Mouse (Mus musculus): ENCODE measurements around the gene Pcyt1b. TPM values are rescaled to one million over a fixed set of nuclear protein-coding genes. Genes with fewer than 3 reads are reported as not detected.

Pcyt1b gene
- total and polyA plus RNA-seq, 3 experiments = 1.8 to 17.1 (median 16.8) TPM

DNA sequence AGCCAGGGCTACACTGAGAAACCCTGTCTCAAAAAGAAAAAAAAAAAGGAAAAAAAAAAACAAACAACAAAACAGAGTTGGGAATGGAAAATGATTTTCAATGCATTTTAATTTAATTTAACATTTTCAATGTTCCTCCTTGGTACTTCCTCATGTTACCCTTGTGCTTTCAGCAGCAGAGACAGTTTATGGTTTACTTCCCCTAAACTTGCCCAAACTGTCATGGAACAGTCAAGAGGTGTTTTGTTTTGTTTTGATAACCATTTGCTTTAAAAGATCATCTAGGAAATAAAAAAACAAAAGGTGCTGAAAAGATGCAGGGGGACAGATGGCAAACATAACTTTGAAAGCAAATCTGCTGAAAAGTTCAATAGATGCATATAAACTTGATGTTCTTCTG is 10.6 kb upstream of the Pcyt1b start:
- Histone ChIP-seq H3K9me3 (replicated peaks) (no peaks in the 10 kb centered on the region), H3K36me3 (replicated peaks) (no peaks in the 10 kb centered on the region), H3K4me1 (ENCODE audit: insufficient read depth, low read depth, low read length) (no peaks in the 10 kb centered on the region), H3K27me3 (ENCODE audit: insufficient read depth, low read length) (no peaks in the 10 kb centered on the region), H3K4me3 (ENCODE audit: low read depth, low read length) (no peak overlapping the region)
- TF ChIP-seq CTCF (IDR thresholded peaks at IDR 0.05; ENCODE audit: low read depth, low read length) (no peak), POLR2AphosphoS5 (IDR thresholded peaks at IDR 0.05; ENCODE audit: insufficient replicate concordance, low read depth, low read length) (no peak), GATA1 (IDR thresholded peaks at IDR 0.05; ENCODE audit: borderline replicate concordance, low read length) (no peak), TAL1 (conservative IDR thresholded peaks at IDR 0.05; ENCODE audit: low read depth, low read length) (no peak), GATA2 (IDR thresholded peaks at IDR 0.05; ENCODE audit: borderline replicate concordance, low read depth, low read length) (no peak)
- ATAC-seq (ENCODE audit: extremely low read depth, insufficient number of reproducible peaks, low FRiP score, poor library complexity, severe bottlenecking) (no peak), DNase-seq (ENCODE audit: low spot score) (no peak)

DNA sequence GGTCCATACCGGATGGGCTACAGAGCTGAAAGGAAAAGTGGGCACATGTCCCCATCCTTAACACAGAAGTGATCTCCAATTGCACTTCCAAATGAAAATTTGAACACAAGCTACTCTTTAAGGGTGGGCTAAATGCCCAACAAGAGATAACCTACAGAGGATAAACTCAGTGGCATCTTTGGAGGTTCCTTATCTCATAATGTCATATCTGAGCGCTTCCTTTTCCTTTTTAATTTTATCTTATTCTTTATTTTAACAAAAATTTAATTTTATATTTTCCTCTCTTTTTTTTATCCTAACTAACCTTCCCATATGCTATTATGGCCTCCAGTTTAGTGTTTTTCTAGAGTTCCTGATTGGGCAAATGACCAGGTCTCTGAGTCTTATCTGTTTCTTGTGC is 3.9 kb upstream of the Pcyt1b start:
- H3K27me3 ChIP-seq (ENCODE audit: insufficient read depth, low read length) = no peaks in the 10 kb centered on the region
- H3K4me1 ChIP-seq (ENCODE audit: insufficient read depth, low read depth, low read length) = peaks cover 11% of the 10 kb centered on the region
- TF ChIP-seq POLR2AphosphoS5 (IDR thresholded peaks at IDR 0.05; ENCODE audit: insufficient replicate concordance, low read depth, low read length) (no peak), GATA2 (IDR thresholded peaks at IDR 0.05; ENCODE audit: borderline replicate concordance, low read depth, low read length) (no peak), TAL1 (conservative IDR thresholded peaks at IDR 0.05; ENCODE audit: low read depth, low read length) (no peak), GATA1 (IDR thresholded peaks at IDR 0.05; ENCODE audit: borderline replicate concordance, low read length) (no peak), CTCF (IDR thresholded peaks at IDR 0.05; ENCODE audit: low read depth, low read length) (no peak)
- DNase-seq (ENCODE audit: low spot score) = no peak
- H3K36me3 ChIP-seq (replicated peaks) = no peaks in the 10 kb centered on the region
- H3K9me3 ChIP-seq (replicated peaks) = no peaks in the 10 kb centered on the region
- no peak for ATAC-seq (ENCODE audit: extremely low read depth, insufficient number of reproducible peaks, low FRiP score, poor library complexity, severe bottlenecking)
- H3K4me3 ChIP-seq (ENCODE audit: low read depth, low read length) = no peak overlapping the region

DNA sequence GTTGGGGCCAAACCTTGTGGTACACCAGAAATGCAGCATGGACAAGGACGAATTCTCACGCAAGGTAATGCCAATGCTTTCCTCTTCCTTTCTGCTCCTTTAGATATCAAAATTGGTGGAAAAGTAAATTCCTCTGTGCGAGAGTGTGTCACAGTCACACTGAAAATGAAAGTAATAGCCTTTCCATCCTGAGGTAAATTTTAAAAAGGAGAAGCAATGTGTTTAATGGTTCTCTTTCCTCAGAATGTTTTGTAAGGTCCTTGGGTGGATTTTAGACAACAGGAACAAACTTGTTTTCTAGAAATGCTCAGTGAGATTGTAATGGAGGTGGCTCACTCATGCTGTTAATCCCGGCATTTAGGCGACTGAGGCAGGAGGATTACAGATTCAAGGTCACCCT is 490 bp downstream of the Pcyt1b start:
- TF ChIP-seq GATA2 (IDR thresholded peaks at IDR 0.05; ENCODE audit: borderline replicate concordance, low read depth, low read length) (no peak), GATA1 (IDR thresholded peaks at IDR 0.05; ENCODE audit: borderline replicate concordance, low read length) (no peak), POLR2AphosphoS5 (IDR thresholded peaks at IDR 0.05; ENCODE audit: insufficient replicate concordance, low read depth, low read length) (no peak), TAL1 (conservative IDR thresholded peaks at IDR 0.05; ENCODE audit: low read depth, low read length) (no peak), CTCF (IDR thresholded peaks at IDR 0.05; ENCODE audit: low read depth, low read length) (no peak)
- H3K4me1 ChIP-seq (ENCODE audit: insufficient read depth, low read depth, low read length) = peaks cover 11% of the 10 kb centered on the region
- H3K4me3 ChIP-seq (ENCODE audit: low read depth, low read length) = no peak overlapping the region; the same call in 1 of the 2 replicates
- ATAC-seq (ENCODE audit: extremely low read depth, insufficient number of reproducible peaks, low FRiP score, poor library complexity, severe bottlenecking) (no peak), DNase-seq (ENCODE audit: low spot score) (no peak)
- H3K27me3 ChIP-seq (ENCODE audit: insufficient read depth, low read length) = no peaks in the 10 kb centered on the region
- H3K9me3 ChIP-seq (replicated peaks) = no peaks in the 10 kb centered on the region
- no peaks in the 10 kb centered on the region for H3K36me3 ChIP-seq (replicated peaks)

DNA sequence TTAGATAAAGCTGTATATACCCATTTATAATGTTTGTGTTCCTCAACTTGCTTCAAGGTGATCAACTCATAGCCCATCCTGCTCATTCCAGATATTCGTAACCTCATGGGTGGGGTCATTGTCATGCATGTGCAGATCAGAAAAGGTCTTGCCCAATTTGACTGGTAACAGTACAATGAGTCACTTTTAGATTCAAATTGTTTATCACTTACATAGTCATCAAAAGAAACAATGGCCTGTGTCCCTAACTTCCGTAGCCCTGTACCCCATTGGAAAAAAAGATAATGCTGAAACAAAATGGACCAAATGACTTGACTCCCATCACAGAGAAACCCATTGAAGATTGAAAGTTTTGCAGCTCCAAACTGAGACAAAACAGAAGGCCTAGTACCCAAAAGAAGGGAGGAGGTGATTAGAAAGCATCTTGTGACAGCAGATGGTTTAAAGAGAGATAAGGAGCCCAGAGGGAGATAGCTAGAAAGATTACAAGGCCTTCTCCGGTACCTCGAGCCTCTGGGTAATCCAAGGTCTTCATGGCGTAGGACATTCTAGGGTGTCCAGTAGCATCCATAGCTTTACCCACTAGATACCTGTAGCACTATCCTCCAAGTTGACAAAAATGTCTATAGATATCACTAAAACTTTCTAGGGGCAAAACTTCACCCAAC is 9.4 kb downstream of the Pcyt1b start:
- 0 out of 2 replicates have a peak, but pooled peaks have one; percentile 9 for TF ChIP-seq TAL1 (conservative IDR thresholded peaks at IDR 0.05; ENCODE audit: low read depth, low read length)
- no peak for TF ChIP-seq POLR2AphosphoS5 (IDR thresholded peaks at IDR 0.05; ENCODE audit: insufficient replicate concordance, low read depth, low read length)
- H3K4me3 ChIP-seq (ENCODE audit: low read depth, low read length) = no peak overlapping the region
- ATAC-seq (ENCODE audit: extremely low read depth, insufficient number of reproducible peaks, low FRiP score, poor library complexity, severe bottlenecking) = peak; percentile 54
- H3K27me3 ChIP-seq (ENCODE audit: insufficient read depth, low read length) = no peaks in the 10 kb centered on the region
- H3K36me3 ChIP-seq (replicated peaks) = no peaks in the 10 kb centered on the region
- DNase-seq (ENCODE audit: low spot score) = no peak
- peaks cover 12% of the 10 kb centered on the region; the same call in 1 of the 2 replicates for H3K4me1 ChIP-seq (ENCODE audit: insufficient read depth, low read depth, low read length)
- no peaks in the 10 kb centered on the region for H3K9me3 ChIP-seq (replicated peaks)

DNA sequence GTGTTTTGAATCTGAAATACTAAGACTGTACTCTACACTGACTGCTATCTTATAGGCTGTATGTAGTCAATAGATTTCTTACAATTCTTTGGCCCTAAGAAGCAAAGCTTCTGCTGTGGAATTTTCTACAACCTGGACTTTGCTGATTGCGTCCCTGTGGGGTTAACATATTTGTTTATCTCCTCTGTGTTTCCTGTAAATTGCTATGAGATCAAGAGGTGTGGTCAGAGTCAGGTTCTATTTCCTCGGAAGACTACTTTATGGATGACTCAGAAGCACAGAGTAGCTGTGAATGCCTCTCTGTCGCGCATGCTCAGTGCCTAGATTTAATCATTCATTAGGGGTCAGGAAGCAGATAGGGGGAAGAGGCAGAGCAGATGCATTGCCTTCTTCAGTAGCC is 10.1 kb downstream of the Pcyt1b start:
- peaks cover 12% of the 10 kb centered on the region; the same call in 1 of the 2 replicates for H3K4me1 ChIP-seq (ENCODE audit: insufficient read depth, low read depth, low read length)
- TF ChIP-seq POLR2AphosphoS5 (IDR thresholded peaks at IDR 0.05; ENCODE audit: insufficient replicate concordance, low read depth, low read length) (no peak), TAL1 (conservative IDR thresholded peaks at IDR 0.05; ENCODE audit: low read depth, low read length) (no peak), CTCF (IDR thresholded peaks at IDR 0.05; ENCODE audit: low read depth, low read length) (no peak), GATA2 (IDR thresholded peaks at IDR 0.05; ENCODE audit: borderline replicate concordance, low read depth, low read length) (no peak), GATA1 (IDR thresholded peaks at IDR 0.05; ENCODE audit: borderline replicate concordance, low read length) (no peak)
- no peaks in the 10 kb centered on the region for H3K36me3 ChIP-seq (replicated peaks)
- ATAC-seq (ENCODE audit: extremely low read depth, insufficient number of reproducible peaks, low FRiP score, poor library complexity, severe bottlenecking) = peak; percentile 70
- H3K27me3 ChIP-seq (ENCODE audit: insufficient read depth, low read length) = no peaks in the 10 kb centered on the region
- DNase-seq (ENCODE audit: low spot score) = no peak
- H3K4me3 ChIP-seq (ENCODE audit: low read depth, low read length) = no peak overlapping the region
- no peaks in the 10 kb centered on the region for H3K9me3 ChIP-seq (replicated peaks)

DNA sequence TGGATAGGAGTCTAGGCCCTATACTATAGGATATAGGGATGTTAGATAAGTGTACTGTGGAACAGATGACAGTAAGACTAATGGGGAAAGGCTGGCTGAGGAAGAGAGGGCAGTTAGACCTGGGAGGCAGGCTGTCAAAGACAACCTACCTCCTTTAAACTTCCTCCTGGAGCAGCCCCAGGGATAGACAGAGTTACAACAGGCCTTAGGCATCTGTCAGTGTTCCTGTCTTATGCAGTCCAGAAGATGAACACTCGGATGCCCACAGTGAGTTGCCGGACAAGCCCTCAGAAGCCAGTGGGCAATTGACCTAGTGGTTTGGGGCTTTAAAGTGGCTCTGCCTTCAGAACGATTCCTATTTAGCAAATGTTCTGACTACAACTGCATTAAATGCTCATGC is 19.8 kb downstream of the Pcyt1b start:
- Histone ChIP-seq H3K4me1 (ENCODE audit: insufficient read depth, low read depth, low read length) (peaks cover 9% of the 10 kb centered on the region), H3K4me3 (ENCODE audit: low read depth, low read length) (peak overlapping the region; percentile 23; the same call in 1 of the 2 replicates), H3K36me3 (replicated peaks) (no peaks in the 10 kb centered on the region), H3K27me3 (ENCODE audit: insufficient read depth, low read length) (no peaks in the 10 kb centered on the region), H3K9me3 (replicated peaks) (no peaks in the 10 kb centered on the region)
- no peak for DNase-seq (ENCODE audit: low spot score)
- no peak for TF ChIP-seq GATA1 (IDR thresholded peaks at IDR 0.05; ENCODE audit: borderline replicate concordance, low read length)
- TF ChIP-seq TAL1 (conservative IDR thresholded peaks at IDR 0.05; ENCODE audit: low read depth, low read length) = no peak
- TF ChIP-seq GATA2 (IDR thresholded peaks at IDR 0.05; ENCODE audit: borderline replicate concordance, low read depth, low read length) = no peak
- TF ChIP-seq CTCF (IDR thresholded peaks at IDR 0.05; ENCODE audit: low read depth, low read length) = no peak
- ATAC-seq (ENCODE audit: extremely low read depth, insufficient number of reproducible peaks, low FRiP score, poor library complexity, severe bottlenecking) = no peak

All from G1E (cell line).